Mouse (Mus musculus): ENCODE results near the gene Cdyl. TPM values are rescaled to one million over a fixed set of nuclear protein-coding genes. Genes with fewer than 3 reads are reported as not detected.

Gene Cdyl
- polyA plus RNA-seq, 1 experiment: 5.5 TPM

DNA sequence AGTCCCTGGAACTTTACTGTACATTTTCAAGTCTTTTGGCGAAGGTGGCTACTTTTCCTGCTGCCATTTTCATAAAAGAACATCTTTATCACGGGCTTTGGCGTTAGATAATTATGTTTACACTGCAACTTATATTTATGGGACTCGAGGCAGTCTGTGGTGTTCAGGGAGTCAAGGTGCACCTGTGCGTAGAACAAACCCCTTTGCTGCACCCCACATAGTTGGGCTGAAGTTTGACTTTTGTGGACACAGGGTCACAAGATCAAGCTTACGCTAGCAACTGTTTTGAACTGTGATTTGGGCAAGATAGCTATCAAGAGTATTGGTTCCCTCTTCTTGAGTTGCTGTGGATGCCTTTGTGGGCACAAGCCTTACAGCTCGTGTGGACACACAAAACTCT, 140.6 kb downstream of the Cdyl start:
- TF ChIP-seq POLR2A (IDR thresholded peaks at IDR 0.05; ENCODE audit: borderline replicate concordance, extremely low read depth, low read depth, low read length) (no peak), CTCF (IDR thresholded peaks at IDR 0.05; ENCODE audit: insufficient read depth, low read length) (no peak)
- Histone ChIP-seq H3K4me1 (ENCODE audit: control insufficient read depth, insufficient read depth, low read length) (peaks cover 9% of the 10 kb centered on the region; the same call in 1 of the 2 replicates), H3K4me3 (replicated peaks; ENCODE audit: extremely low read depth, low read depth, low read length) (no peak overlapping the region)
- 79% methylated on average over 7 of the region's 7 CpGs for WGBS
- DNase-seq: no peak

DNA sequence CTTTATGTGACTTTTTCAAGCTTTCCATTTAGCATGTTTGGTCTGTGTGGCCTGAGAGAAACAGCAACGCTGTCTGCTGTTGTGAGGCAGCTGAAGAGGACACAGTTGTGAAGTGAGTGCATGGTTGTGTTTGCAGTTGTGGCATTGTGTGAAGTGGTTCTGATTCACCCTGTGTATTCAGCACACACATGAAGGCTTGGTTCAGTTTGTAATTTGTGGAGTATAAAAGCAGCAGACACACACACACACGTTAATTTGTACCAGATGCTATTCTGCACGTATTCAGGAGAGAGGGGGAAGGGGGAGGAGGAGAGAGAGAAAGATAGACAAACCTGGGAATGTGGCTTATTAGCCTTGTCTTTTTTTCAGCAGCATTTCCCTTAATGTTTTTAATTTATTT, 146.1 kb downstream of the Cdyl start:
- Histone ChIP-seq H3K4me3 (replicated peaks; ENCODE audit: extremely low read depth, low read depth, low read length) (no peak overlapping the region), H3K4me1 (ENCODE audit: control insufficient read depth, insufficient read depth, low read length) (no peaks in the 10 kb centered on the region)
- no peak for DNase-seq
- TF ChIP-seq CTCF (IDR thresholded peaks at IDR 0.05; ENCODE audit: insufficient read depth, low read length): no peak
- TF ChIP-seq POLR2A (IDR thresholded peaks at IDR 0.05; ENCODE audit: borderline replicate concordance, extremely low read depth, low read depth, low read length): no peak
- 84% methylated on average over 3 of the region's 3 CpGs for WGBS

- no peak for DNase-seq
- Histone ChIP-seq H3K4me1 (ENCODE audit: control insufficient read depth, insufficient read depth, low read length) (no peaks in the 10 kb centered on the region), H3K4me3 (replicated peaks; ENCODE audit: extremely low read depth, low read depth, low read length) (no peak overlapping the region)
- TF ChIP-seq POLR2A (IDR thresholded peaks at IDR 0.05; ENCODE audit: borderline replicate concordance, extremely low read depth, low read depth, low read length) (no peak), CTCF (IDR thresholded peaks at IDR 0.05; ENCODE audit: insufficient read depth, low read length) (no peak)
- 74% methylated on average over 7 of the region's 7 CpGs for WGBS
Measured at GRCm38 (mm10) chr13:35806165-35806564, 146.5 kb downstream of the Cdyl start.

GRCm38 (mm10) chr13:35807016-35807415, 147.4 kb downstream of the Cdyl start:
- H3K4me3 ChIP-seq (replicated peaks; ENCODE audit: extremely low read depth, low read depth, low read length): no peak overlapping the region
- 94% methylated on average over 7 of the region's 7 CpGs for WGBS
- no peak for DNase-seq
- no peak for TF ChIP-seq POLR2A (IDR thresholded peaks at IDR 0.05; ENCODE audit: borderline replicate concordance, extremely low read depth, low read depth, low read length)
- TF ChIP-seq CTCF (IDR thresholded peaks at IDR 0.05; ENCODE audit: insufficient read depth, low read length): no peak
- H3K4me1 ChIP-seq (ENCODE audit: control insufficient read depth, insufficient read depth, low read length): no peaks in the 10 kb centered on the region; the same call in 1 of the 2 replicates

- WGBS: 89% methylated on average over 4 of the region's 4 CpGs
- DNase-seq: no peak
- no peaks in the 10 kb centered on the region; the same call in 1 of the 2 replicates for H3K4me1 ChIP-seq (ENCODE audit: control insufficient read depth, insufficient read depth, low read length)
- H3K4me3 ChIP-seq (replicated peaks; ENCODE audit: extremely low read depth, low read depth, low read length): no peak overlapping the region
- TF ChIP-seq CTCF (IDR thresholded peaks at IDR 0.05; ENCODE audit: insufficient read depth, low read length) (no peak), POLR2A (IDR thresholded peaks at IDR 0.05; ENCODE audit: borderline replicate concordance, extremely low read depth, low read depth, low read length) (no peak)
Measured at GRCm38 (mm10) chr13:35807525-35807924, 147.9 kb downstream of the Cdyl start.

DNA sequence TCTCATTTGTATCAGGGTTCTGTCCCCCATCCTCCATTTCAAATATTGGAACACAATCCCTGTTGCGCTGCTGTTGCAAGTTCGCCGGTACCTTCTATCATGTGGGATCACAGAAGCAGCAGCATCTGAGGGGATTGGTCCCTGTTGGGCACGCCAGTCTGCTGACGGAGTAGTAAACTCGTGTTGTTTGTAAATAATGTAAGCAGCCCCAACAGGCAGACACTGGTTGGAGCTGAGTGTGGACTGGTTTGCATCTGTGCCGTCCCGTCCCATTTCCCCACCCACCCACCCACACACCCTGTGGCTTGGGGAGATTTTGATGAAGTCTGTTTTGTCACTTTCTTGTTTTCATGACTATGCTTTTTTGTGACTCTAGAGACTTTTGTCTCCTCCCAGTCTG, 148.3 kb downstream of the Cdyl start:
- Histone ChIP-seq H3K4me1 (ENCODE audit: control insufficient read depth, insufficient read depth, low read length) (no peaks in the 10 kb centered on the region; the same call in 1 of the 2 replicates), H3K4me3 (replicated peaks; ENCODE audit: extremely low read depth, low read depth, low read length) (no peak overlapping the region)
- WGBS: 88% methylated on average over 8 of the region's 8 CpGs
- TF ChIP-seq POLR2A (IDR thresholded peaks at IDR 0.05; ENCODE audit: borderline replicate concordance, extremely low read depth, low read depth, low read length) (no peak), CTCF (IDR thresholded peaks at IDR 0.05; ENCODE audit: insufficient read depth, low read length) (no peak)
- no peak for DNase-seq

DNA sequence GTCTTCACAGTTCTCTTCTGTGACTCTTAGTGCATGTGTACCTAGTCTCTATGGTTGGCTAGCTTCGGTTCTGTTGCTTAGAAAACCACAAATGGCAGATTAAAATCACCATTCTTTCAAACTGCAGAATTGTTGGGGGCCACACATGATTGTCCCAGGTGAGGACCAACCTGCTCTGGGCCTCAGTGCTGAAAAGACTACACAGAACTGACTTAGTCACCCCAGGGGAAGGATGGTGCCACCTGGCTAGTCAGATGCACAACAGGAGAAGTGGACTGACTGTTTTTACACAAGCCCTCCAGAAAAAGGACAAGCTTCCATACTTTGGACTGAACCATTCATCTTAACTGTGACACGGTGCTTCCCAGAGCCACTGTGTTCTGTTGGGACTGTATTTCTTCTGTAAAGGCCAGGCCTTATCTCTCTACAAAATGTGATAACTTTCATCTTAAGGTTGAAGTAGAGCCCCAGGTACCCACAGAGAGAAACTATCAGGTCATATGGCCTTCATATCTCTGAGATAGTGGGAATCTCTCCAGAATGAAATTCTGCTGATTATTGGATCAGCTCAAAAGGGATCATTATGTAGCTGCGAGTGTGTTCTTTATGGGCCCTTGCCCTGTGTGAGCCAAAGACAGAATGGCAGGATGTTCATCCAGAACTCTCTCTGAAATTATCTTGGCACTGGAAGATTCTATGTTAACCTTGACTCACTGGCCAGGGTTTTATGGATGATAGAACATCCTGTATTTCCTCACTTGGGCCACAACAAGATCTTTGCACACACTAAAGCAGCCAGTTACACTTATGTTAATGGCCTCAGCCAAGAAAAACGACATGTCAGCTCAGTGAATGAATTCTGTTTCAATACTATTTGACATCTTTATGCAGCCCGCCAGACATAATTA, 149.9 kb downstream of the Cdyl start:
- no peaks in the 10 kb centered on the region; the same call in 1 of the 2 replicates for H3K4me1 ChIP-seq (ENCODE audit: control insufficient read depth, insufficient read depth, low read length)
- TF ChIP-seq POLR2A (IDR thresholded peaks at IDR 0.05; ENCODE audit: borderline replicate concordance, extremely low read depth, low read depth, low read length) (no peak), CTCF (IDR thresholded peaks at IDR 0.05; ENCODE audit: insufficient read depth, low read length) (no peak)
- no peak overlapping the region for H3K4me3 ChIP-seq (replicated peaks; ENCODE audit: extremely low read depth, low read depth, low read length)
- WGBS: 73% methylated on average over 5 of the region's 5 CpGs
- DNase-seq: no peak

GRCm38 (mm10) chr13:35810160-35810537, 150.5 kb downstream of the Cdyl start:
- H3K4me1 ChIP-seq (ENCODE audit: control insufficient read depth, insufficient read depth, low read length): no peaks in the 10 kb centered on the region; the same call in 1 of the 2 replicates
- DNase-seq: no peak
- H3K4me3 ChIP-seq (replicated peaks; ENCODE audit: extremely low read depth, low read depth, low read length): no peak overlapping the region
- 94% methylated on average over 6 of the region's 6 CpGs for WGBS
- TF ChIP-seq CTCF (IDR thresholded peaks at IDR 0.05; ENCODE audit: insufficient read depth, low read length) (no peak), POLR2A (IDR thresholded peaks at IDR 0.05; ENCODE audit: borderline replicate concordance, extremely low read depth, low read depth, low read length) (no peak)

DNA sequence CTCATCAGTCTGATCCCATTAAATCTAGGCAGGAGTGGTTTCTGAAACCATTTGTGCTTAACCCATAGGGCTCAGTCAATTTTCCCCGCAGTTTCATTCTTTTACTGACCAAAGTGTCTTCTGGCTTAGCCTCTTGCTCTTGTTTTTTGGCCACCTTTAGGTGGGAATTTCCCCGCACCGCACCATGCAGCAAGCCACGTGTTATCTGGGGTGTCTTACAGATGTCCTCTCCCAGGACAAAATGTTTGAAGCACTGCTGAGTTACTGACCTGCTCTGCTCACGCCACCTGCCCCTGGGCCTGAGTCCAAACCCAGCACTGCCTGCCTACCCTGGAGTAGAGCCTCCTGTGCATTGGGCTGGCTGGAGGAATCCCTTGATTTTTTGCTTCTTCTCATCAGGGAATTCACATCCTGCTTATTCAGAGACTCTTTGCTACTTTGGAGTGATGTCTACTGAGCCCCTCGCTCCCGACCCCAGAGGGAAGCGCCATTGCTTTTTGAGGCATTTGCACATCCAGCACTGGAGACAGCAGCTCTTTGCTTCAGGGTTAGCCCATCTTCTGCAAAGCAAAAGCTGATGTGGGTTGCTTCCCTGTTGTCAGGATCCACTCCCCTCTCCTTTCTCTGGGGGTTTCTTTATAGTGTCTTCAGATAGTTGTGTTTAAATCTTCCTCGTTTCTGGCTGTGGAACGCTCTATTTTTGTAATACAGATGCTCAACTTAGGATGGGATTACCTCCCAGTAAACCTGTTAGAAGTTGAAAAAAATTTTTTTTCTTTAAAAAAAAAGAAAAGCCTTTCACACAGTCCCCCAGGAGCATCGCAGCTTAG, 151.9 kb downstream of the Cdyl start:
- 81% methylated on average over 11 of the region's 11 CpGs for WGBS
- Histone ChIP-seq H3K4me1 (ENCODE audit: control insufficient read depth, insufficient read depth, low read length) (no peaks in the 10 kb centered on the region; the same call in 1 of the 2 replicates), H3K4me3 (replicated peaks; ENCODE audit: extremely low read depth, low read depth, low read length) (no peak overlapping the region)
- no peak for DNase-seq
- TF ChIP-seq POLR2A (IDR thresholded peaks at IDR 0.05; ENCODE audit: borderline replicate concordance, extremely low read depth, low read depth, low read length): no peak
- no peak for TF ChIP-seq CTCF (IDR thresholded peaks at IDR 0.05; ENCODE audit: insufficient read depth, low read length)

All from lung, adult 2 months (tissue).